ENCODE assay signal across 11 mouse cellular contexts in genomic region chr13:92662555-92663286, GRCm38 (mm10). TPM values are rescaled to one million over a fixed set of nuclear protein-coding genes. Genes with fewer than 3 reads are reported as not detected.
A peak's percentile ranks its signal among the peaks of the same experiment; 100 is the strongest.
DNase-seq lines count a peak whose midpoint lies in the region; ATAC-seq lines count a peak whose summit lies in the region.
"Had no signal": no experiment of that assay in that cellular context is flagged by ENCODE, and none has a peak within 500 bp of the region (broad histone marks: within the 10 kb centered on the region; RNA-seq: fewer than 3 reads in every experiment).

No protein-coding gene starts in this region.

- DNase-seq in embryo, embryonic 10 days (ENCODE audit: low spot score) = peak; percentile 31
- no peak for DNase-seq in embryo, embryonic 9.5 days (ENCODE audit: extremely low spot score)
- DNase-seq in hindbrain, embryonic 10.5 days (ENCODE audit: low spot score) = no peak
- no peak for DNase-seq in lung, postnatal 36 days
- no peak for DNase-seq in urinary bladder, postnatal 14 days (ENCODE audit: low spot score)
- DNase-seq: cerebellum, adult 2 months had no signal

- no peaks in the 10 kb centered on the region for H3K9me3 ChIP-seq in hindbrain, embryonic 15.5 days
- no peaks in the 10 kb centered on the region for H3K9me3 ChIP-seq in hindbrain, embryonic 10.5 days
- no peaks in the 10 kb centered on the region for H3K9me3 ChIP-seq in lung, embryonic 16.5 days (ENCODE audit: control insufficient read depth, low read length)
- no peaks in the 10 kb centered on the region for H3K9me3 ChIP-seq in stomach, embryonic 15.5 days
- H3K9me3 ChIP-seq: limb, embryonic 13.5 days had no signal

- H3K9ac ChIP-seq in hindbrain, embryonic 15.5 days = no peak overlapping the region
- no peak overlapping the region for H3K9ac ChIP-seq in lung, embryonic 16.5 days (ENCODE audit: low read length)
- no peak overlapping the region for H3K9ac ChIP-seq in stomach, embryonic 15.5 days
- H3K9ac ChIP-seq: limb, embryonic 13.5 days had no signal

- H3K27me3 ChIP-seq in hindbrain, embryonic 15.5 days = no peaks in the 10 kb centered on the region
- H3K27me3 ChIP-seq in hindbrain, embryonic 10.5 days (ENCODE audit: insufficient read depth, poor library complexity, severe bottlenecking) = no peaks in the 10 kb centered on the region
- no peaks in the 10 kb centered on the region for H3K27me3 ChIP-seq in lung, embryonic 16.5 days (ENCODE audit: control insufficient read depth, insufficient read depth, low read depth, low read length)
- H3K27me3 ChIP-seq in stomach, embryonic 15.5 days (replicated peaks) = no peaks in the 10 kb centered on the region
- H3K27me3 ChIP-seq: CH12.LX; limb, embryonic 13.5 days had no signal

- WGBS in hindbrain, embryonic 15.5 days = 66% methylated on average over 8 of the region's 8 CpGs
- 67% methylated on average over 8 of the region's 8 CpGs for WGBS in hindbrain, embryonic 10.5 days
- WGBS in lung, embryonic 16.5 days = 62% methylated on average over 8 of the region's 8 CpGs
- 56% methylated on average over 8 of the region's 8 CpGs for WGBS in stomach, embryonic 15.5 days

- no peak overlapping the region for H3K4me2 ChIP-seq in hindbrain, embryonic 15.5 days
- no peak overlapping the region for H3K4me2 ChIP-seq in lung, embryonic 16.5 days (ENCODE audit: low read depth, low read length)
- H3K4me2 ChIP-seq in stomach, embryonic 15.5 days = no peak overlapping the region
- H3K4me2 ChIP-seq: limb, embryonic 13.5 days had no signal

- ATAC-seq in hindbrain, embryonic 15.5 days (ENCODE audit: low FRiP score, low read depth) = peak; percentile 15; the same call in 1 of the 2 replicates
- peak; percentile 39; the same call in 1 of the 2 replicates for ATAC-seq in lung, embryonic 16.5 days (ENCODE audit: low read depth)
- ATAC-seq in stomach, embryonic 15.5 days (ENCODE audit: insufficient read depth, low FRiP score, low read depth) = peak; percentile 48; the same call in 1 of the 2 replicates

- no peak overlapping the region for H3K4me3 ChIP-seq in hindbrain, embryonic 15.5 days
- no peak overlapping the region for H3K4me3 ChIP-seq in hindbrain, embryonic 10.5 days
- no peak overlapping the region for H3K4me3 ChIP-seq in lung, embryonic 16.5 days (ENCODE audit: low read length)
- H3K4me3 ChIP-seq in stomach, embryonic 15.5 days (replicated peaks) = no peak overlapping the region
- H3K4me3 ChIP-seq: limb, embryonic 13.5 days had no signal

- H3K27ac ChIP-seq in hindbrain, embryonic 15.5 days (replicated peaks) = no peak overlapping the region
- H3K27ac ChIP-seq in hindbrain, embryonic 10.5 days = no peak overlapping the region
- H3K27ac ChIP-seq in lung, embryonic 16.5 days (ENCODE audit: low read length) = peak overlapping the region; percentile 61
- H3K27ac ChIP-seq in stomach, embryonic 15.5 days = 0 out of 2 replicates have a peak overlapping the region, but pooled peaks have one; percentile 33
- H3K27ac ChIP-seq: limb, embryonic 13.5 days had no signal

- H3K4me1 ChIP-seq in hindbrain, embryonic 15.5 days (replicated peaks) = peaks cover 5% of the 10 kb centered on the region; the same call in 1 of the 2 replicates
- peaks cover 18% of the 10 kb centered on the region for H3K4me1 ChIP-seq in hindbrain, embryonic 10.5 days (replicated peaks)
- peaks cover 26% of the 10 kb centered on the region for H3K4me1 ChIP-seq in lung, embryonic 16.5 days (replicated peaks; ENCODE audit: control insufficient read depth, insufficient read depth, low read length)
- peaks cover 6% of the 10 kb centered on the region; the same call in 1 of the 2 replicates for H3K4me1 ChIP-seq in stomach, embryonic 15.5 days

- H3K36me3 ChIP-seq in hindbrain, embryonic 15.5 days = no peaks in the 10 kb centered on the region
- peaks cover 6% of the 10 kb centered on the region for H3K36me3 ChIP-seq in hindbrain, embryonic 10.5 days
- 0 out of 2 replicates have a peak, but pooled peaks cover 6% of the 10 kb centered on the region for H3K36me3 ChIP-seq in lung, embryonic 16.5 days (ENCODE audit: control insufficient read depth, insufficient read depth, low read length)
- H3K36me3 ChIP-seq in stomach, embryonic 15.5 days = peaks cover 8% of the 10 kb centered on the region; the same call in 1 of the 2 replicates
- H3K36me3 ChIP-seq: limb, embryonic 13.5 days had no signal

RNA-seq across cellular contexts. Expression of gene Serinc5, which starts 51.8 kb away (rescaled TPM):
- polyA plus RNA-seq in hindbrain, embryonic 15.5 days (2015; fragmentation: Nextera tagmentation; extraction: Ambion mirVana) = 17.2 and 17.5 TPM in 2 replicates
- 10.6 and 13.3 TPM in 2 replicates for polyA plus RNA-seq in hindbrain, embryonic 10.5 days (2016; fragmentation: Nextera tagmentation; extraction: Ambion mirVana)
- polyA plus RNA-seq in lung, embryonic 16.5 days (2015; fragmentation: Nextera tagmentation; extraction: Ambion mirVana) = 33.2 and 34.2 TPM in 2 replicates
- 20.4 and 21.9 TPM in 2 replicates for polyA plus RNA-seq in stomach, embryonic 15.5 days (2015; fragmentation: Nextera tagmentation; extraction: Ambion mirVana)

Comparison
In these comparisons a context has a peak if more than half of its experiments do, and no peak if none do; other contexts are left out.
1. H3K27ac ChIP-seq: peak in lung, embryonic 16.5 days (single experiment) and stomach, embryonic 15.5 days (single experiment); none in hindbrain, embryonic 15.5 days (single experiment) and hindbrain, embryonic 10.5 days (single experiment).
2. Peak in every context shown above with its lines, with median percentiles within 50 percentile points of each other: ATAC-seq.